Mouse (Mus musculus) embryonic facial prominence, embryonic 13.5 days (tissue): Measurements from ENCODE around the gene Lmo4. TPM values are rescaled to one million over a fixed set of nuclear protein-coding genes. Genes with fewer than 3 reads are reported as not detected.

Experiments used
- ATAC-seq: fragments of 200-750 bp; cut with Nextera tagmentation; 2 replicates; pipeline ENCODE4 v1.8.0; 2017; ENCODE audit warnings: low read depth; ENCODE audit not compliant: insufficient number of reproducible peaks, insufficient read depth, low FRiP score, low TSS enrichment
- H3K27ac ChIP-seq: fragments of 300-500 bp; sonication (generic); 2 replicates; pipeline ENCODE4 v1.5.1; 2015; ENCODE audit warnings: moderate library complexity, mild to moderate bottlenecking, inconsistent platforms
- H3K27me3 ChIP-seq: fragments of 300-500 bp; sonication (generic); 2 replicates; pipeline ENCODE4 v1.6.1; 2015; ENCODE audit warnings: mild to moderate bottlenecking, inconsistent platforms
- H3K36me3 ChIP-seq: fragments of 300-500 bp; sonication (generic); 2 replicates; pipeline ENCODE4 v1.6.1; 2015; ENCODE audit warnings: mild to moderate bottlenecking, inconsistent platforms
- H3K4me1 ChIP-seq: fragments of 300-500 bp; sonication (generic); 2 replicates; pipeline ENCODE4 v1.6.1; 2015; ENCODE audit warnings: inconsistent platforms
- H3K4me2 ChIP-seq: fragments of 300-500 bp; sonication (generic); 2 replicates; pipeline ENCODE4 v1.6.1; 2015; ENCODE audit warnings: moderate library complexity, mild to moderate bottlenecking, inconsistent platforms
- H3K4me3 ChIP-seq: fragments of 300-500 bp; sonication (generic); 2 replicates; pipeline ENCODE4 v1.5.1; 2015; ENCODE audit warnings: mild to moderate bottlenecking, inconsistent platforms
- H3K9ac ChIP-seq: fragments of 300-500 bp; sonication (generic); 2 replicates; pipeline ENCODE4 v1.6.1; 2015; ENCODE audit warnings: mild to moderate bottlenecking, inconsistent platforms
- H3K9me3 ChIP-seq: fragments of 300-500 bp; sonication (generic); 2 replicates; pipeline ENCODE4 v1.6.1; 2016; ENCODE audit warnings: inconsistent platforms
- WGBS: fragments of 180-500 bp; shearing (Covaris S2); methylation state at CpG from one replicate; pipeline ENCODE4 v1.1.7; 2015; ENCODE audit warnings: mixed read lengths; 5-methylcytosine and 5-hydroxymethylcytosine counted together
- polyA plus RNA-seq: library from polyadenylated mRNA; unstranded; fragments of >200 nt; fragmentation: Nextera tagmentation; extraction: Ambion mirVana; gene quantifications from 2 replicates; pipeline ENCODE4 v1.2.1, GENCODE M21; 2015

Gene Lmo4
- polyA plus RNA-seq, 1 experiment from 2014 or later: 105 TPM

GRCm38 (mm10) chr3:144166439-144167155 is 38.4 kb downstream of the Lmo4 start:
- Histone ChIP-seq H3K36me3 (no peaks in the 10 kb centered on the region), H3K9me3 (no peaks in the 10 kb centered on the region), H3K4me3 (no peak overlapping the region), H3K27ac (no peak overlapping the region), H3K27me3 (no peaks in the 10 kb centered on the region), H3K4me2 (no peak overlapping the region), H3K4me1 (peaks cover 18% of the 10 kb centered on the region; the same call in 1 of the 2 replicates), H3K9ac (no peak overlapping the region)
- WGBS: 77% methylated on average over 8 of the region's 8 CpGs
- ATAC-seq: no peak

- Histone ChIP-seq H3K27ac (no peak overlapping the region), H3K4me2 (no peak overlapping the region), H3K4me1 (peaks cover 18% of the 10 kb centered on the region; the same call in 1 of the 2 replicates), H3K27me3 (no peaks in the 10 kb centered on the region), H3K9ac (no peak overlapping the region), H3K36me3 (no peaks in the 10 kb centered on the region), H3K9me3 (no peaks in the 10 kb centered on the region), H3K4me3 (no peak overlapping the region)
- WGBS: 58% methylated on average over 12 of the region's 12 CpGs
- ATAC-seq: no peak
These were observed 39.6 kb downstream of the Lmo4 start for GRCm38 (mm10) chr3:144165439-144165838.

GRCm38 (mm10) chr3:144164665-144165385 is 40.2 kb downstream of the Lmo4 start:
- Histone ChIP-seq H3K27me3 (no peaks in the 10 kb centered on the region), H3K9ac (no peak overlapping the region), H3K9me3 (no peaks in the 10 kb centered on the region), H3K27ac (no peak overlapping the region), H3K36me3 (no peaks in the 10 kb centered on the region), H3K4me2 (no peak overlapping the region), H3K4me3 (no peak overlapping the region), H3K4me1 (peaks cover 18% of the 10 kb centered on the region; the same call in 1 of the 2 replicates)
- no peak for ATAC-seq
- WGBS: 40% methylated on average over 9 of the region's 9 CpGs

DNA sequence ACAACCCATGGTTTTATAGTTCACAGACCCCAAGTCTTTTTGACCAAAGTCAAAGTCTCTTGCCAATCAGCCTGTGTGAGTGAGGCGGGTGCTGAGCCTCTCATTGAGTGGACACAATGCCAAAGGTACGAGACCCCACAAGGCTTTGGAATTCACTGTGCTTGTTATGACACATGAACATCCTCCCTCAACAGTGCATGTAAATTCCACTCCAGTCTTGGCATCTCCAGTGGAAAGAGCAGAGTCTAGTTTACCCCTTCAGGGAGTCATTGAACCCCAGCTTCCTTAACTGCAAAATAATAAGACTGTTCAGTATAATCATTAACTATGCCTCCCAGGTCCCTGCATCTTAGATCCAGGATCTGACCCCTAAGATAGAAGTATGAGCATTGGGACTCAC is 41.3 kb downstream of the Lmo4 start:
- Histone ChIP-seq H3K27me3 (no peaks in the 10 kb centered on the region), H3K4me3 (no peak overlapping the region), H3K9ac (no peak overlapping the region), H3K36me3 (no peaks in the 10 kb centered on the region), H3K4me2 (no peak overlapping the region), H3K27ac (no peak overlapping the region), H3K9me3 (no peaks in the 10 kb centered on the region), H3K4me1 (peaks cover 18% of the 10 kb centered on the region; the same call in 1 of the 2 replicates)
- ATAC-seq: no peak
- WGBS: 86% methylated on average over 2 of the region's 2 CpGs

DNA sequence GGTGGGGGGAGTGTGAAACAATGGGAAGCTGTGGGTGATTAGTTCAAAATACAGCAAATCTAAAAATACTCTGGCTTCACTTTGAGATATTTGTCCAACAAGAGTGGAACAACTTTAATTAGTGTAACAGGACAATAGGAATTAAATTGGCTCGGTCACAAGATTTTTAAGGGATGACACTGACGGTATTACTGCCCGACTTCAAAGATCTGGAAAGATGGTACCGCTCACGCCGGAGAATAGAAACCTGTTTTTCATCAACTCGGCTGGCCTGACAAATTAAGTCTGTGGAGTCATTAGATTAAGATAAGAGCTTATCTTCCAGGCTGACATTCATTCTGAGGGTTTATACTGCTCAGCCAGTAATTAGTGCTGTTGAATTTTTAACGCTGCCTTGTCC is 42.9 kb downstream of the Lmo4 start:
- 24% methylated on average over 8 of the region's 8 CpGs for WGBS
- H3K4me1 ChIP-seq: peaks cover 18% of the 10 kb centered on the region; the same call in 1 of the 2 replicates
- H3K27me3 ChIP-seq: no peaks in the 10 kb centered on the region
- no peak overlapping the region for H3K27ac ChIP-seq
- no peak for ATAC-seq
- no peaks in the 10 kb centered on the region for H3K36me3 ChIP-seq
- no peak overlapping the region for H3K4me3 ChIP-seq
- no peak overlapping the region for H3K9ac ChIP-seq
- H3K9me3 ChIP-seq: no peaks in the 10 kb centered on the region
- no peak overlapping the region for H3K4me2 ChIP-seq

- no peak overlapping the region for H3K9ac ChIP-seq
- no peaks in the 10 kb centered on the region for H3K9me3 ChIP-seq
- H3K4me3 ChIP-seq: no peak overlapping the region
- no peaks in the 10 kb centered on the region for H3K27me3 ChIP-seq
- H3K36me3 ChIP-seq: no peaks in the 10 kb centered on the region
- peaks cover 18% of the 10 kb centered on the region; the same call in 1 of the 2 replicates for H3K4me1 ChIP-seq
- no peak overlapping the region for H3K4me2 ChIP-seq
- no peak overlapping the region for H3K27ac ChIP-seq
- WGBS: 77% methylated on average over 2 of the region's 2 CpGs
- no peak for ATAC-seq
These were observed 43.8 kb downstream of the Lmo4 start for GRCm38 (mm10) chr3:144161261-144161660.

DNA sequence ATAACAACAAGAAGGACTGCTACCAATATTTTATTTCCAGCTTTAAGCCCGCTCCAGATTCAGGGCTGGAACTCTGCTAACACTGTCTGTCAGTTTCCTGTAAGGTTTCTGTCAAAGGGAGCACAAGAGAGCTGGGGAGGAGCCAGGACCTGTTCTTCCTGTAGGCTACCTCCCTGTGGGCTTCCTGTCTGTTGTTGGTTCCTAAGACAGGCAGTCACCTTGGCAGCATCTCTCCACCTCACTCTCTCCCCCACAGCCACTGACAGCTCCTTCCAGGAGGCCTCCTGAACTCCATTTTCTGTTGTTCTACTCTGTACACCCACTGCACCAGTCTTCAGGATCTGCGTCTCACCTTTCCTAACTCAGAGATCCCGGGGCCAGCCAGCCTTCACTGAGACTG is 49.3 kb downstream of the Lmo4 start:
- H3K4me1 ChIP-seq: no peaks in the 10 kb centered on the region
- H3K27me3 ChIP-seq: no peaks in the 10 kb centered on the region
- no peaks in the 10 kb centered on the region for H3K36me3 ChIP-seq
- no peak overlapping the region for H3K4me3 ChIP-seq
- no peak overlapping the region for H3K27ac ChIP-seq
- 66% methylated on average over 3 of the region's 3 CpGs for WGBS
- no peaks in the 10 kb centered on the region for H3K9me3 ChIP-seq
- H3K4me2 ChIP-seq: no peak overlapping the region
- no peak for ATAC-seq
- H3K9ac ChIP-seq: no peak overlapping the region

- no peaks in the 10 kb centered on the region for H3K9me3 ChIP-seq
- no peaks in the 10 kb centered on the region for H3K36me3 ChIP-seq
- H3K4me1 ChIP-seq: no peaks in the 10 kb centered on the region
- H3K9ac ChIP-seq: no peak overlapping the region
- no peak for ATAC-seq
- H3K27me3 ChIP-seq: no peaks in the 10 kb centered on the region
- no peak overlapping the region for H3K27ac ChIP-seq
- H3K4me2 ChIP-seq: no peak overlapping the region
- 27% methylated on average over 2 of the region's 2 CpGs for WGBS
- H3K4me3 ChIP-seq: no peak overlapping the region
These were observed 51.6 kb downstream of the Lmo4 start for GRCm38 (mm10) chr3:144153395-144153794.

DNA sequence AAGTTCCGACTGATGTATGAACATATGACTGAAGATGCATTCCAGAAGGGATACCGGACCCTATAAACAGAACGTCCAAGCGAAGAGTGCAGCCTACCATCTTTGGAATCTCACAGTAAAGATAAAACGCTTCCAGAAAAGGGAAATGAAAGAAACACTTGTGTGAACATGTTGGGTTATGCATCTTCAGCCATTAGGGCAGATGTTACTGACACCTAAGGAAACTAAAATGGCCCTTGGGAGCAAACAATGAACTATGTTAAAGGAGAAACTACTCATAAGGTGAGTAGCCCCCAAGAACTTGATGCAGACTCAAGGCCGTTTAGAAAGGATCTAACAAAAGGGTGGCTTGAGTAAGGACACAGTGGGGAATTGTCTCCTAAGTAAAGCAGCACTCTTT is 54.0 kb downstream of the Lmo4 start:
- no peaks in the 10 kb centered on the region for H3K27me3 ChIP-seq
- no peak for ATAC-seq
- 83% methylated on average over 6 of the region's 6 CpGs for WGBS

DNA sequence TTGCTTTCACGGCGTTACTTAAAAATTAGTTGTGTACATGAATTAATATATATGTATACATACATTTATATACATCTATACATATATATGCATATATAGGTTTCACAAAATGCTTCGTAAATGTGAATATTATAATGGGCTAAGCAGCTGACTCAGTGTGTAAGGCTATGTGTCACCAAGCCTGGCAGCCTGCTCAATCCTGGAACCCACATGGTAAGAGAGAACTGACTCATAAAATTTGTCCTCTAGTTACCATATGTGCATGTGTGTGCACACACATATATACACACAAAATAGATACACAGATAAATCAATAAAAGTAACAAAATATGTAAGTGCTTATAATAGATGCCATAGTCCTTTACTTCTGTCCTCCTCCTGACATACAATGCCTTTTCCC is 56.8 kb downstream of the Lmo4 start:
- Histone ChIP-seq H3K9ac (no peak overlapping the region), H3K4me1 (no peaks in the 10 kb centered on the region), H3K4me3 (no peak overlapping the region), H3K4me2 (no peak overlapping the region), H3K27ac (no peak overlapping the region), H3K36me3 (no peaks in the 10 kb centered on the region), H3K9me3 (no peaks in the 10 kb centered on the region), H3K27me3 (no peaks in the 10 kb centered on the region)
- WGBS: 93% methylated on average over 3 of the region's 3 CpGs
- no peak for ATAC-seq

More for the DNA sequence above, 54.0 kb downstream of the Lmo4 start:
- H3K9ac ChIP-seq: no peak overlapping the region
- no peaks in the 10 kb centered on the region for H3K9me3 ChIP-seq
- H3K4me1 ChIP-seq: no peaks in the 10 kb centered on the region
- H3K27ac ChIP-seq: no peak overlapping the region
- no peak overlapping the region for H3K4me2 ChIP-seq
- H3K4me3 ChIP-seq: no peak overlapping the region
- H3K36me3 ChIP-seq: no peaks in the 10 kb centered on the region

DNA sequence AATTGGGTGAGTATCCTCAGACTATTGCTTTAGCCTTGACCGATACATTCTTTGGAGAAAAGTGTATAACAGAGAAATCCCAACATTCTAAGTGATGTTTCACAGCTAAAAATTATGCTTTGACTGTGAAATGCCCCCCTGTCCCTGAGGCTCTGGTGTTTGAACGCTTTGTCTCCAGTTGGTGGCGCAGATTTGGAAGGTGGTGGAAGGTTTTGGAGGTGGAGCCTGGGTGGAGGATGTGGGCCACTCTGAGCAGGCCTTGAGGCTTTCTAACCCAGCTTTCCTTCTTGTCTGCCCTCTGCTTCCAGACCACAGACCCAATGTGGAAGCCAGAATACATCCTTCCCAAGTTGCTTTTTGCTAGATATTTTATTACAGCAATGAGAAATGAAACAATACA is 57.8 kb downstream of the Lmo4 start:
- Histone ChIP-seq H3K4me2 (no peak overlapping the region), H3K9ac (no peak overlapping the region), H3K27ac (no peak overlapping the region), H3K27me3 (no peaks in the 10 kb centered on the region), H3K9me3 (no peaks in the 10 kb centered on the region), H3K4me3 (no peak overlapping the region), H3K4me1 (no peaks in the 10 kb centered on the region), H3K36me3 (no peaks in the 10 kb centered on the region)
- ATAC-seq: no peak
- WGBS: 82% methylated on average over 3 of the region's 3 CpGs

- ATAC-seq: no peak
- H3K4me2 ChIP-seq: no peak overlapping the region
- no peak overlapping the region for H3K4me3 ChIP-seq
- H3K4me1 ChIP-seq: peaks cover 6% of the 10 kb centered on the region; the same call in 1 of the 2 replicates
- H3K9me3 ChIP-seq: no peaks in the 10 kb centered on the region
- H3K9ac ChIP-seq: no peak overlapping the region
- no peak overlapping the region for H3K27ac ChIP-seq
- H3K36me3 ChIP-seq: no peaks in the 10 kb centered on the region
- H3K27me3 ChIP-seq: no peaks in the 10 kb centered on the region
- WGBS: 87% methylated on average over 4 of the region's 4 CpGs
These were observed 61.0 kb downstream of the Lmo4 start for GRCm38 (mm10) chr3:144144066-144144465.
